Mouse (Mus musculus): ENCODE results near the gene Gm13698. TPM values are rescaled to one million over a fixed set of nuclear protein-coding genes. Genes with fewer than 3 reads are reported as not detected.
"Not testable (repeated sequence)": the region's sequence is repeated elsewhere in the genome, so short reads cannot be mapped to it uniquely, and the experiment has no call there.

The Gm13698 gene
- polyA plus RNA-seq (2016; fragmentation: Nextera tagmentation; extraction: Ambion mirVana): not detected in 2 replicates

GRCm38 (mm10) chr2:83955393-83955792 is at the start of gene Gm13698:
Gene Gm13698 (plus strand): TSS chr2:83955693.
- H3K9ac ChIP-seq; H3K27me3 ChIP-seq; H3K4me2 ChIP-seq (replicated peaks); H3K9me3 ChIP-seq; H3K36me3 ChIP-seq; H3K27ac ChIP-seq; H3K4me3 ChIP-seq; H3K4me1 ChIP-seq; ATAC-seq (ENCODE audit: insufficient number of reproducible peaks, insufficient read depth, low FRiP score, low TSS enrichment): not testable (repeated sequence)
- WGBS: no CpG with 5 or more reads among the region's 6 CpGs

DNA sequence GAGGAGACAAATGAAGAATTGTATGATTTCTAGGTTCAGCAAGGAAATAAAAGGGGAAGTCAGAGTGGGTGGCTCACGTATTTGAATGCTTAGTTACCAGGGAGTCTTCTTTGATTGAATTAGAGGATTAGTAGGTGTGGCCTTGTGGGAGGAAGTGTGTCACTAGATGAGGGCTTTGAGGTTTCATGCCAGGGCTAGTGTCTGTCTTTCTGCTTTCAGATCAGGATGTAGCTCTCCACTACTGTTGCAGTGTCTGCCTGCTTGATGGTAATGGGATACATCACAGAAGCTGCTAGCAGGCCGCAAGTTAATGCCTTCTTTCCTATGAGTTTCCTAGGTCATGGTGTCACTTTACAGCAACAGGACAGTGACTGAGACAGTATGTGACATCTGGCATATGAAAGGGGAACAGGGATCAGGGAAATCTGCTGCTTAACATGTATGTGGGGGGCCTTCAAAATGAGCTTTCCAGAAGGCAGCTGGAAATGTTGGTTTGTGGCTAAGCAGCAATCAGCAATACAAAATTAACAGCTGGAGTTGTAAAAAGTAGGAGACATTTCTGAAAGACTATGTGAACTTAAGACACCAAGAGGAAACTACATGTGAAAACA is 25.9 kb upstream of the Gm13698 start:
- no peaks in the 10 kb centered on the region for H3K36me3 ChIP-seq
- ATAC-seq (ENCODE audit: insufficient number of reproducible peaks, insufficient read depth, low FRiP score, low TSS enrichment): no peak
- no peak overlapping the region for H3K4me2 ChIP-seq (replicated peaks)
- H3K4me1 ChIP-seq: no peaks in the 10 kb centered on the region
- no peak overlapping the region for H3K4me3 ChIP-seq
- H3K27me3 ChIP-seq: no peaks in the 10 kb centered on the region
- WGBS: 35% methylated on average over 2 of the region's 2 CpGs
- H3K27ac ChIP-seq: no peak overlapping the region
- no peak overlapping the region for H3K9ac ChIP-seq
- H3K9me3 ChIP-seq: no peaks in the 10 kb centered on the region

- H3K27ac ChIP-seq: no peak within 1 kb of the TSS
- H3K9ac ChIP-seq: 0 out of 2 replicates have a peak within 1 kb of the TSS, but pooled peaks have one; percentile 8
Measured at GRCm38 (mm10) chr2:83940931-83941361, 14.5 kb upstream of the Gm13698 start, which contains the start of gene Zswim2. Gene Zswim2 (minus strand): TSS chr2:83941228.

DNA sequence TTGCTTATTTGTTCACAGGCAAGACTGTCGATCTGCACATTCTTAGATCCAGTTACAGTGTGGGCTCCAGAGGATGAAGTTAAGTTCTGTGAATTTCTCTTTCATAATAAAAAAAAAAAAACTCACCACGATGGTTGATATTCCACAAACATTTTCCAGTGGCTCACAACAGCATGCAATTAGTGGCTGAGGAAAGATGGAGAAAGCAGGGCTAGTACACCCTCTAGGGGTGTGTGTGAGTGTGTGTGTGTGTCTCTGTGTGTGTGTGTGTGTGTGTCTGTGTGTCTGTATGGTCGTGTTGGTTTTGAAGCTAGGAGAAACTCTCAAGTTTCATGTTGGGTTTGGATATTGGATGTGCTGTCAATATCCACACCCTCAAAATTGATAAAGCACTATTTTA is 14.1 kb upstream of the Gm13698 start:
- H3K4me1 ChIP-seq: 0 out of 2 replicates have a peak, but pooled peaks cover 2% of the 10 kb centered on the region
- ATAC-seq (ENCODE audit: insufficient number of reproducible peaks, insufficient read depth, low FRiP score, low TSS enrichment): no peak
- no peak overlapping the region for H3K9ac ChIP-seq
- 37% methylated on average over 3 of the region's 3 CpGs for WGBS
- no peaks in the 10 kb centered on the region for H3K9me3 ChIP-seq
- no peaks in the 10 kb centered on the region for H3K36me3 ChIP-seq
- no peak overlapping the region; the same call in 1 of the 2 replicates for H3K4me3 ChIP-seq
- H3K4me2 ChIP-seq (replicated peaks): peak overlapping the region; percentile 56
- H3K27ac ChIP-seq: no peak overlapping the region
- H3K27me3 ChIP-seq: no peaks in the 10 kb centered on the region

More at GRCm38 (mm10) chr2:83940931-83941361, 14.5 kb upstream of the Gm13698 start, which contains the start of gene Zswim2:
- peak within 1 kb of the TSS; percentile 21 for H3K4me3 ChIP-seq
- H3K4me2 ChIP-seq (replicated peaks): peak within 1 kb of the TSS; percentile 56
- no peaks in the 10 kb centered on the region for H3K36me3 ChIP-seq
- no peaks in the 10 kb centered on the region for H3K9me3 ChIP-seq
- whole genome bisulfite sequencing: 1% methylated on average over 20 of the region's 20 CpGs
- H3K4me1 ChIP-seq: 0 out of 2 replicates have a peak, but pooled peaks cover 2% of the 10 kb centered on the region
- H3K27me3 ChIP-seq: no peaks in the 10 kb centered on the region
- peak; percentile 87 for ATAC-seq (ENCODE audit: insufficient number of reproducible peaks, insufficient read depth, low FRiP score, low TSS enrichment)

DNA sequence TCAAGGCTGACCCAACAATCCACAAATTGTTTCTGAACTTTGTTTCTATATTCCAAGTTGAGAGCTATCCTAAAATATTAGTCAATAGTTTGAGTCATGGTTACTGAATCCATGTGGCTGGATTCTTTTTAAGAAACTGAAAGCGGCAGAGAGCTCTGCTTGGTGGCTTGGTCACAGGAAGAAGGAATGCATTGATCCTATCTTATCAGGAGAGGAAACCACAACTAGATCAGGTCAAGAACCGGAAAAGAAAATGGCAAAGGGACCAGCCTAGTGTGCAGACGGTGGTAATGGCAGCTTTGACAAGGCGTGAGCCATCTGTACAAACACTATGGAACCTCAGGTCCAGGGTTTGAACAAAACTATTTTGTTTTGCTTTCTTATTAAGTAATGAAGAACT is 13.7 kb upstream of the Gm13698 start:
- 74% methylated on average over 4 of the region's 4 CpGs for WGBS
- H3K36me3 ChIP-seq: no peaks in the 10 kb centered on the region
- no peak overlapping the region for H3K4me2 ChIP-seq (replicated peaks)
- no peaks in the 10 kb centered on the region for H3K9me3 ChIP-seq
- H3K4me3 ChIP-seq: no peak overlapping the region
- no peak overlapping the region for H3K9ac ChIP-seq
- no peaks in the 10 kb centered on the region for H3K27me3 ChIP-seq
- no peak for ATAC-seq (ENCODE audit: insufficient number of reproducible peaks, insufficient read depth, low FRiP score, low TSS enrichment)
- 0 out of 2 replicates have a peak, but pooled peaks cover 2% of the 10 kb centered on the region for H3K4me1 ChIP-seq
- no peak overlapping the region for H3K27ac ChIP-seq

- no CpG with 5 or more reads among the region's 6 CpGs for WGBS
Measured at GRCm38 (mm10) chr2:83961203-83961602, 5.7 kb downstream of the Gm13698 start, which contains the start of gene Gm13693. Gene Gm13693 (plus strand): TSS chr2:83961503.

DNA sequence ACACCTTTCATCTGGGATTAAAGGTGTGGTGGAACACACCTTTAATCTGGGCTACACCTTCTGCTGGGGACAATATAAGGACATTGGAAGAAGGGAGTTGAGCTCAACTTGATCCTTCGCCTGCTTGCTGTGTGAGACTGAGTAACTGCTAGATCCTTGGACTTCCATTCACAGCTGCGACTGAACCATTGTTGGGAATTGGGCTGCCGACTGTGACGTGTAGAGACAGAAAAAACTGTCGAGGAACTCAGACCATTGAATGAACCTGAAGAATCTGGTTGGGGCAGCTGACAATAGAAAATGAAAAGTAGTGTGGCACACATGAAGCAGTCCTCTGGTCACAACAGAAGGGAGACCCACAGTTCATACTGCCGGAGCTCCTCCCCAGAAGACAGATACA is 11.5 kb downstream of the Gm13698 start, which contains the start of gene Gm13695:
Gm13695 (plus strand) TSS at position 301 of the 400 bp plus-strand sequence.
- H3K27me3 ChIP-seq; H3K4me2 ChIP-seq (replicated peaks); H3K9me3 ChIP-seq; H3K36me3 ChIP-seq; H3K4me1 ChIP-seq; H3K27ac ChIP-seq; ATAC-seq (ENCODE audit: insufficient number of reproducible peaks, insufficient read depth, low FRiP score, low TSS enrichment); H3K9ac ChIP-seq; H3K4me3 ChIP-seq: not testable (repeated sequence)
- WGBS: no CpG with 5 or more reads among the region's 6 CpGs

More at GRCm38 (mm10) chr2:83961203-83961602, 5.7 kb downstream of the Gm13698 start, which contains the start of gene Gm13693:
- not testable (repeated sequence) for H3K4me1 ChIP-seq; H3K4me2 ChIP-seq (replicated peaks); H3K9ac ChIP-seq; ATAC-seq (ENCODE audit: insufficient number of reproducible peaks, insufficient read depth, low FRiP score, low TSS enrichment); H3K9me3 ChIP-seq; H3K4me3 ChIP-seq; H3K27me3 ChIP-seq; H3K36me3 ChIP-seq; H3K27ac ChIP-seq

GRCm38 (mm10) chr2:83972823-83973222 is 17.3 kb downstream of the Gm13698 start, which contains the start of gene Gm13696:
Gene Gm13696 (plus strand): TSS chr2:83973123.
- not testable (repeated sequence) for H3K4me2 ChIP-seq (replicated peaks); H3K27me3 ChIP-seq; H3K4me3 ChIP-seq; H3K9me3 ChIP-seq; H3K4me1 ChIP-seq; ATAC-seq (ENCODE audit: insufficient number of reproducible peaks, insufficient read depth, low FRiP score, low TSS enrichment); H3K36me3 ChIP-seq; H3K9ac ChIP-seq; H3K27ac ChIP-seq
- WGBS: no CpG with 5 or more reads among the region's 6 CpGs

DNA sequence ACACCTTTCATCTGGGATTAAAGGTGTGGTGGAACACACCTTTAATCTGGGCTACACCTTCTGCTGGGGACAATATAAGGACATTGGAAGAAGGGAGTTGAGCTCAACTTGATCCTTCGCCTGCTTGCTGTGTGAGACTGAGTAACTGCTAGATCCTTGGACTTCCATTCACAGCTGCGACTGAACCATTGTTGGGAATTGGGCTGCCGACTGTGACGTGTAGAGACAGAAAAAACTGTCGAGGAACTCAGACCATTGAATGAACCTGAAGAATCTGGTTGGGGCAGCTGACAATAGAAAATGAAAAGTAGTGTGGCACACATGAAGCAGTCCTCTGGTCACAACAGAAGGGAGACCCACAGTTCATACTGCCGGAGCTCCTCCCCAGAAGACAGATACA is 23.1 kb downstream of the Gm13698 start, which contains the start of gene Gm13694:
Gm13694 (plus strand) TSS at position 301 of the 400 bp plus-strand sequence.
- not testable (repeated sequence) for H3K27ac ChIP-seq; H3K4me3 ChIP-seq; H3K27me3 ChIP-seq; H3K9ac ChIP-seq; H3K4me1 ChIP-seq; H3K9me3 ChIP-seq; H3K4me2 ChIP-seq (replicated peaks); H3K36me3 ChIP-seq; ATAC-seq (ENCODE audit: insufficient number of reproducible peaks, insufficient read depth, low FRiP score, low TSS enrichment)
- WGBS: no CpG with 5 or more reads among the region's 6 CpGs

GRCm38 (mm10) chr2:83984443-83984842 is 28.9 kb downstream of the Gm13698 start, which contains the start of gene Gm13697:
Gene Gm13697 (plus strand): TSS chr2:83984743.
- no CpG with 5 or more reads among the region's 6 CpGs for WGBS
- not testable (repeated sequence) for H3K27ac ChIP-seq; H3K9ac ChIP-seq; H3K27me3 ChIP-seq; H3K36me3 ChIP-seq; ATAC-seq (ENCODE audit: insufficient number of reproducible peaks, insufficient read depth, low FRiP score, low TSS enrichment); H3K4me1 ChIP-seq; H3K9me3 ChIP-seq; H3K4me2 ChIP-seq (replicated peaks); H3K4me3 ChIP-seq

DNA sequence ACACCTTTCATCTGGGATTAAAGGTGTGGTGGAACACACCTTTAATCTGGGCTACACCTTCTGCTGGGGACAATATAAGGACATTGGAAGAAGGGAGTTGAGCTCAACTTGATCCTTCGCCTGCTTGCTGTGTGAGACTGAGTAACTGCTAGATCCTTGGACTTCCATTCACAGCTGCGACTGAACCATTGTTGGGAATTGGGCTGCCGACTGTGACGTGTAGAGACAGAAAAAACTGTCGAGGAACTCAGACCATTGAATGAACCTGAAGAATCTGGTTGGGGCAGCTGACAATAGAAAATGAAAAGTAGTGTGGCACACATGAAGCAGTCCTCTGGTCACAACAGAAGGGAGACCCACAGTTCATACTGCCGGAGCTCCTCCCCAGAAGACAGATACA is 34.8 kb downstream of the Gm13698 start, which contains the start of gene Gm13691:
Gm13691 (plus strand) TSS at position 301 of the 400 bp plus-strand sequence.
- H3K36me3 ChIP-seq; H3K9ac ChIP-seq; H3K27ac ChIP-seq; H3K4me3 ChIP-seq; H3K4me1 ChIP-seq; ATAC-seq (ENCODE audit: insufficient number of reproducible peaks, insufficient read depth, low FRiP score, low TSS enrichment); H3K4me2 ChIP-seq (replicated peaks); H3K27me3 ChIP-seq; H3K9me3 ChIP-seq: not testable (repeated sequence)
- no CpG with 5 or more reads among the region's 6 CpGs for WGBS

GRCm38 (mm10) chr2:83993639-83994255 is 38.3 kb downstream of the Gm13698 start:
- not testable (repeated sequence) for H3K36me3 ChIP-seq; H3K4me2 ChIP-seq (replicated peaks)

More at GRCm38 (mm10) chr2:83993639-83994255, 38.3 kb downstream of the Gm13698 start:
- not testable (repeated sequence) for H3K9ac ChIP-seq; H3K4me3 ChIP-seq; H3K27me3 ChIP-seq; ATAC-seq (ENCODE audit: insufficient number of reproducible peaks, insufficient read depth, low FRiP score, low TSS enrichment); H3K27ac ChIP-seq; H3K4me1 ChIP-seq; H3K9me3 ChIP-seq
- 30% methylated on average over 8 of the region's 9 CpGs for WGBS

All from embryonic facial prominence, embryonic 12.5 days (tissue).